In the genomic region with DNA sequence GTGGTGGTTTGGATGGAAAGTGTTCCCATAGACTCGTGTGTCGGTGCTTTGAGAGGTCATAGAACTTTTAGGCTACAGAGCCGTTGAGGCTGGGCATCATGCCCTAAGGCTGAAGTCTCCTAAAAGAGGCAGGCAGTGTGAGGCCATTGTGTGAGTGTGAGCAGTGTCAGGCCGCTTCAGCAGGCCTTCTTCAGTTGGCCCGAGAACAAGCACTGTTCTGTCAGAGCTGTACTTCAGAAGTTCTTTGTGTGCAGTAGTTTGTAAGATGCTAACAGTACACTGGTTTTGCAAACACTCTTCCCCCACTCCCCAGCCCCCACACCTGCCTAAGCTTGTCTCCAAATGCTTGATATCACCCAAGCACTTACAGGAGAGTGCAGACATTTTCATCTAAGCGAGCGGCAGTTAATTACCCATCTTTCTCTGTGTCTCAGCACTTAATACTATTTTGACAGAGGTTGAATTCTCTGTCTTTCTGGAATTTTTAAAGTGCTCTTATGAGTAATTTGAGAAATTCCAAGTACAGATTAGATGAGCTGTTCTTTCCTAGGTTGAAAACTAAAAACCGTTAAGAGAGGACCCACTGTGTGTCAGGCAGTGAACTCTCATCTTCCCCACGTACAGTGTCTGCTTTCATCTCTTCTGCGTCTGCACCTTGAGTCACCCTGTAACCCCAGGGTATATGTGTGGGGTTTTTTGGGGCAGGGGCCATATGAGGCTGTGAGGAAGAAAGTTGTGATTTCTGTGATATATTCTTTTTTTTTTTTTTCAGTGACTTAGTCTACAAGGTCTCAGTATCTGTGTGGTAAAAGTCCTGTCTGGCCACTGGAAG, we compare ENCODE assay signal across 16 mouse cellular contexts.
A peak's percentile ranks its signal among the peaks of the same experiment; 100 is the strongest.
DNase-seq lines count a peak whose midpoint lies in the region; ATAC-seq and TF ChIP-seq lines count a peak whose summit lies in the region.
"Had no signal": no experiment of that assay in that cellular context is flagged by ENCODE, and none has a peak within 500 bp of the region (broad histone marks: within the 10 kb centered on the region; RNA-seq: fewer than 3 reads in every experiment).

No protein-coding gene starts in this region.

- H3K36me3 ChIP-seq in heart, embryonic 12.5 days: no peaks in the 10 kb centered on the region
- H3K36me3 ChIP-seq in thymus, adult 2 months (ENCODE audit: control insufficient read depth, insufficient read depth, low read length): no peaks in the 10 kb centered on the region
- H3K36me3 ChIP-seq in hindbrain, embryonic 14.5 days (replicated peaks; ENCODE audit: control insufficient read depth, insufficient read depth): no peaks in the 10 kb centered on the region
- H3K36me3 ChIP-seq in kidney, embryonic 14.5 days (ENCODE audit: control insufficient read depth, insufficient read depth, low read length): no peaks in the 10 kb centered on the region
- H3K36me3 ChIP-seq: limb, embryonic 12.5 days had no signal

- H3K27me3 ChIP-seq in heart, embryonic 12.5 days (replicated peaks): no peaks in the 10 kb centered on the region
- no peaks in the 10 kb centered on the region for H3K27me3 ChIP-seq in thymus, adult 2 months (ENCODE audit: control insufficient read depth, insufficient read depth, low read length)
- no peaks in the 10 kb centered on the region for H3K27me3 ChIP-seq in hindbrain, embryonic 14.5 days (ENCODE audit: control insufficient read depth, insufficient read depth, low read length)
- no peaks in the 10 kb centered on the region for H3K27me3 ChIP-seq in kidney, embryonic 14.5 days (ENCODE audit: control insufficient read depth, insufficient read depth, low read length)
- H3K27me3 ChIP-seq: limb, embryonic 12.5 days had no signal

- TF ChIP-seq POLR2A in thymus, adult 2 months (IDR thresholded peaks at IDR 0.05; ENCODE audit: control insufficient read depth, extremely low read depth, insufficient read depth, low read length, poor library complexity): no peak

- H3K9me3 ChIP-seq in heart, embryonic 12.5 days (replicated peaks): no peaks in the 10 kb centered on the region
- no peaks in the 10 kb centered on the region for H3K9me3 ChIP-seq in hindbrain, embryonic 14.5 days (ENCODE audit: control insufficient read depth, low read length)
- H3K9me3 ChIP-seq in kidney, embryonic 14.5 days (ENCODE audit: control insufficient read depth, low read length): no peaks in the 10 kb centered on the region
- H3K9me3 ChIP-seq: limb, embryonic 12.5 days had no signal

- 65% methylated on average over 10 of the region's 10 CpGs for WGBS in heart, embryonic 12.5 days
- 90% methylated on average over 10 of the region's 10 CpGs for WGBS in thymus, adult 2 months
- WGBS in hindbrain, embryonic 14.5 days: 65% methylated on average over 10 of the region's 10 CpGs
- 83% methylated on average over 10 of the region's 10 CpGs for WGBS in kidney, embryonic 14.5 days

- no peak for DNase-seq in heart, adult 8-10 months (ENCODE audit: low spot score)
- no peak for DNase-seq in thymus, adult 2 months
- no peak for DNase-seq in thymus, postnatal 0 days (ENCODE audit: low spot score)
- DNase-seq in hindbrain, embryonic 14.5 days (ENCODE audit: low spot score): no peak
- no peak for DNase-seq in layer of hippocampus, adult 9-11 months
- DNase-seq: cerebellum, postnatal 14 days; heart, adult 18-20 months; heart, postnatal 4 days; lung, adult 2 months; right cerebral cortex, postnatal 14 days; thymus, adult 18-20 months had no signal

- no peak for TF ChIP-seq CTCF in thymus, adult 2 months (IDR thresholded peaks at IDR 0.05; ENCODE audit: borderline replicate concordance, control insufficient read depth, extremely low read depth, insufficient read depth, low read length, poor library complexity)

- no peak overlapping the region for H3K4me2 ChIP-seq in heart, embryonic 12.5 days
- no peak overlapping the region for H3K4me2 ChIP-seq in hindbrain, embryonic 14.5 days (replicated peaks)
- no peak overlapping the region for H3K4me2 ChIP-seq in kidney, embryonic 14.5 days (replicated peaks; ENCODE audit: low read depth, low read length)
- H3K4me2 ChIP-seq: limb, embryonic 12.5 days had no signal

- ATAC-seq in heart, embryonic 12.5 days (ENCODE audit: insufficient number of reproducible peaks, low FRiP score): no peak
- ATAC-seq in hindbrain, embryonic 14.5 days (ENCODE audit: low FRiP score): peak; percentile 38; the same call in 1 of the 2 replicates
- ATAC-seq in kidney, embryonic 14.5 days (ENCODE audit: low FRiP score, low TSS enrichment): no peak
- no peak for ATAC-seq in cerebellum, adult (ENCODE audit: insufficient number of reproducible peaks, low FRiP score, low TSS enrichment)

- H3K9ac ChIP-seq in heart, embryonic 12.5 days: no peak overlapping the region; the same call in 1 of the 2 replicates
- H3K9ac ChIP-seq in hindbrain, embryonic 14.5 days: no peak overlapping the region
- no peak overlapping the region for H3K9ac ChIP-seq in kidney, embryonic 14.5 days (ENCODE audit: low read depth, low read length)
- H3K9ac ChIP-seq: limb, embryonic 12.5 days had no signal

- H3K4me3 ChIP-seq in heart, embryonic 12.5 days: no peak overlapping the region
- H3K4me3 ChIP-seq in thymus, adult 2 months (ENCODE audit: control insufficient read depth, insufficient read depth, low read length): no peak overlapping the region
- no peak overlapping the region for H3K4me3 ChIP-seq in hindbrain, embryonic 14.5 days (replicated peaks; ENCODE audit: low read length)
- no peak overlapping the region for H3K4me3 ChIP-seq in kidney, embryonic 14.5 days (ENCODE audit: low read length)
- H3K4me3 ChIP-seq: limb, embryonic 12.5 days had no signal

- H3K4me1 ChIP-seq in heart, embryonic 12.5 days (replicated peaks): peaks cover 64% of the 10 kb centered on the region
- H3K4me1 ChIP-seq in thymus, adult 2 months (replicated peaks; ENCODE audit: control insufficient read depth, insufficient read depth, low read length): peaks cover 5% of the 10 kb centered on the region
- peaks cover 38% of the 10 kb centered on the region for H3K4me1 ChIP-seq in hindbrain, embryonic 14.5 days (replicated peaks; ENCODE audit: control insufficient read depth, insufficient read depth, low read length)
- H3K4me1 ChIP-seq in kidney, embryonic 14.5 days (ENCODE audit: control insufficient read depth, insufficient read depth, low read length): 0 out of 2 replicates have a peak, but pooled peaks cover 4% of the 10 kb centered on the region

- 0 out of 2 replicates have a peak overlapping the region, but pooled peaks have one; percentile 34 for H3K27ac ChIP-seq in heart, embryonic 12.5 days (ENCODE audit: poor library complexity, severe bottlenecking)
- peak overlapping the region; percentile 25; the same call in 1 of the 2 replicates for H3K27ac ChIP-seq in thymus, adult 2 months (ENCODE audit: control insufficient read depth, insufficient read depth, low read length)
- H3K27ac ChIP-seq in hindbrain, embryonic 14.5 days: 0 out of 2 replicates have a peak overlapping the region, but pooled peaks have one; percentile 40
- no peak overlapping the region for H3K27ac ChIP-seq in kidney, embryonic 14.5 days (ENCODE audit: low read depth, low read length)
- H3K27ac ChIP-seq: kidney, postnatal 0 days; limb, embryonic 12.5 days had no signal
